In the genomic region with DNA sequence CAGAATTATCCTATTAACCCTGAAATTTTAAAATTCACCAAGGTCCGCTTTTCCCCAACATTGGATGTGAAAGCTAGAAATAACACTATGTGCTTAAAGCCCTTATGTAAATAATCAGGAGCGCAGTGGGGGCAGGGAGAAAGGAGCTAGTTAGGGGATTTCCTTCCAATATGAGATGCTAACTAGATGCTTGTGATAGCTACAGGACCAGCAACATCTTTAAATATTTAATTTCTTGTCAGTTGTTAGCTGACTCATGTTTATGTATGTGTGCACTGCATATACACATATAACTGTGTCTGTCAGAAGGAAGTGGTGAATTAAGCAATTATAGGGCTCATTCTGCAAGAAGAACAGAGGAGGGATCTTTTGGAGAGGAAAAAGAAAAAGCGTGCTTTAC, we compare ENCODE assay signal across 13 mouse cellular contexts.
DNase-seq lines count a peak whose midpoint lies in the region; ATAC-seq and TF ChIP-seq lines count a peak whose summit lies in the region.
"Had no signal": no experiment of that assay in that cellular context is flagged by ENCODE, and none has a peak within 500 bp of the region (broad histone marks: within the 10 kb centered on the region; RNA-seq: fewer than 3 reads in every experiment).

No protein-coding gene starts in this region.

- no peak overlapping the region for H3K9ac ChIP-seq in hindbrain, embryonic 14.5 days
- H3K9ac ChIP-seq in hindbrain, embryonic 12.5 days: no peak overlapping the region
- H3K9ac ChIP-seq in midbrain, embryonic 13.5 days (replicated peaks): no peak overlapping the region
- H3K9ac ChIP-seq: liver, embryonic 14.5 days; neural tube, embryonic 15.5 days had no signal

- peaks cover 18% of the 10 kb centered on the region; the same call in 1 of the 2 replicates for H3K4me1 ChIP-seq in hindbrain, embryonic 14.5 days (replicated peaks; ENCODE audit: control insufficient read depth, insufficient read depth, low read length)
- peaks cover 14% of the 10 kb centered on the region for H3K4me1 ChIP-seq in hindbrain, embryonic 12.5 days
- H3K4me1 ChIP-seq in midbrain, embryonic 13.5 days (replicated peaks): peaks cover 29% of the 10 kb centered on the region

- no peak overlapping the region for H3K4me3 ChIP-seq in hindbrain, embryonic 14.5 days (replicated peaks; ENCODE audit: low read length)
- no peak overlapping the region for H3K4me3 ChIP-seq in hindbrain, embryonic 12.5 days
- no peak overlapping the region for H3K4me3 ChIP-seq in midbrain, embryonic 13.5 days (replicated peaks)
- H3K4me3 ChIP-seq: neural tube, embryonic 15.5 days had no signal

- H3K9me3 ChIP-seq in hindbrain, embryonic 14.5 days (ENCODE audit: control insufficient read depth, low read length): no peaks in the 10 kb centered on the region
- no peaks in the 10 kb centered on the region for H3K9me3 ChIP-seq in hindbrain, embryonic 12.5 days (replicated peaks)
- H3K9me3 ChIP-seq in midbrain, embryonic 13.5 days: no peaks in the 10 kb centered on the region
- H3K9me3 ChIP-seq: neural tube, embryonic 15.5 days had no signal

- no peaks in the 10 kb centered on the region for H3K36me3 ChIP-seq in hindbrain, embryonic 14.5 days (replicated peaks; ENCODE audit: control insufficient read depth, insufficient read depth)
- no peaks in the 10 kb centered on the region for H3K36me3 ChIP-seq in hindbrain, embryonic 12.5 days
- H3K36me3 ChIP-seq in midbrain, embryonic 13.5 days: no peaks in the 10 kb centered on the region
- H3K36me3 ChIP-seq: neural tube, embryonic 15.5 days had no signal

- no peak for TF ChIP-seq CTCF in brain, embryonic 14.5 days (IDR thresholded peaks at IDR 0.05; ENCODE audit: borderline replicate concordance, extremely low read depth, insufficient read depth, insufficient read length)

- no peaks in the 10 kb centered on the region for H3K27me3 ChIP-seq in hindbrain, embryonic 14.5 days (ENCODE audit: control insufficient read depth, insufficient read depth, low read length)
- H3K27me3 ChIP-seq in hindbrain, embryonic 12.5 days: no peaks in the 10 kb centered on the region
- H3K27me3 ChIP-seq in midbrain, embryonic 13.5 days: no peaks in the 10 kb centered on the region
- H3K27me3 ChIP-seq: neural tube, embryonic 15.5 days had no signal

- no peak overlapping the region for H3K4me2 ChIP-seq in hindbrain, embryonic 14.5 days (replicated peaks)
- H3K4me2 ChIP-seq in hindbrain, embryonic 12.5 days (replicated peaks): no peak overlapping the region
- no peak overlapping the region for H3K4me2 ChIP-seq in midbrain, embryonic 13.5 days (replicated peaks)
- H3K4me2 ChIP-seq: neural tube, embryonic 15.5 days had no signal

- no peak for TF ChIP-seq POLR2A in brain, embryonic 14.5 days (IDR thresholded peaks at IDR 0.05; ENCODE audit: borderline replicate concordance, extremely low read depth, insufficient read depth, insufficient read length, poor library complexity, severe bottlenecking)

- peak; percentile 39 for DNase-seq in embryo, embryonic 10.5 days (ENCODE audit: low spot score)
- no peak for DNase-seq in embryo, embryonic 9.5 days (ENCODE audit: extremely low spot score)
- no peak for DNase-seq in hindbrain, embryonic 14.5 days (ENCODE audit: low spot score)
- DNase-seq in brain, embryonic 14.5 days (ENCODE audit: low read depth): peak; percentile 62
- DNase-seq in cerebellum, postnatal 14 days: no peak
- no peak for DNase-seq in cerebellum, adult 9-10 months
- DNase-seq: cerebellum, adult 18-20 months; heart, postnatal 14 days; lung, postnatal 4 days had no signal

- no peak for ATAC-seq in hindbrain, embryonic 14.5 days (ENCODE audit: low FRiP score)
- no peak for ATAC-seq in hindbrain, embryonic 12.5 days (ENCODE audit: low FRiP score)
- ATAC-seq in midbrain, embryonic 13.5 days: peak; percentile 75; the same call in 1 of the 2 replicates

- 0 out of 2 replicates have a peak overlapping the region, but pooled peaks have one; percentile 26 for H3K27ac ChIP-seq in hindbrain, embryonic 14.5 days
- H3K27ac ChIP-seq in hindbrain, embryonic 12.5 days: no peak overlapping the region
- peak overlapping the region; percentile 14; the same call in 1 of the 2 replicates for H3K27ac ChIP-seq in midbrain, embryonic 13.5 days
- H3K27ac ChIP-seq: liver, embryonic 14.5 days; neural tube, embryonic 15.5 days had no signal

- 87% methylated on average over 3 of the region's 3 CpGs for WGBS in hindbrain, embryonic 14.5 days
- WGBS in hindbrain, embryonic 12.5 days: 79% methylated on average over 3 of the region's 3 CpGs
- 66% methylated on average over 3 of the region's 3 CpGs for WGBS in midbrain, embryonic 13.5 days

Comparison
In these comparisons a context has a peak if more than half of its experiments do, and no peak if none do; other contexts are left out.
1. DNase-seq: peak in embryo, embryonic 10.5 days (single experiment) and brain, embryonic 14.5 days (single experiment); none in embryo, embryonic 9.5 days (single experiment), hindbrain, embryonic 14.5 days (single experiment), cerebellum, postnatal 14 days (0 of 2) and cerebellum, adult 9-10 months (single experiment).